Mouse (Mus musculus) stomach, postnatal 0 days (tissue): Measurements from ENCODE around the gene Crtc1. TPM values are rescaled to one million over a fixed set of nuclear protein-coding genes. Genes with fewer than 3 reads are reported as not detected.

ENCODE experiments used
- ATAC-seq: fragments of 200-750 bp; cut with Nextera tagmentation; 2 replicates; pipeline ENCODE4 v1.8.0; 2017; ENCODE audit not compliant: low FRiP score, low TSS enrichment
- DNase-seq: peaks from one replicate; pipeline ENCODE4 v3.0.0-alpha.2; 2016; ENCODE audit warnings: low spot score
- H3K27ac ChIP-seq: fragments of 300-500 bp; sonication (generic); replicated peaks from 2 replicates; pipeline ENCODE4 v1.5.1; 2014; ENCODE audit warnings: mild to moderate bottlenecking, control low read depth
- H3K27me3 ChIP-seq: fragments of 300-500 bp; sonication (generic); 2 replicates; pipeline ENCODE4 v1.6.1; 2014; ENCODE audit warnings: low read length; ENCODE audit not compliant: control insufficient read depth, insufficient read depth
- H3K36me3 ChIP-seq: fragments of 300-500 bp; sonication (generic); 2 replicates; pipeline ENCODE4 v1.6.1; 2014; ENCODE audit warnings: low read length, mixed read lengths; ENCODE audit not compliant: control insufficient read depth, insufficient read depth
- H3K4me1 ChIP-seq: fragments of 300-500 bp; sonication (generic); replicated peaks from 2 replicates; pipeline ENCODE4 v1.6.1; 2014; ENCODE audit warnings: antibody characterized with exemption; ENCODE audit not compliant: control insufficient read depth, insufficient read depth
- H3K4me2 ChIP-seq: fragments of 300-500 bp; sonication (generic); replicated peaks from 2 replicates; pipeline ENCODE4 v1.6.1; 2014; ENCODE audit warnings: low read depth, mild to moderate bottlenecking, control low read depth, moderate library complexity
- H3K4me3 ChIP-seq: fragments of 300-500 bp; sonication (generic); 2 replicates; pipeline ENCODE4 v1.5.1; 2014; ENCODE audit warnings: low read depth, low read length, control low read depth
- H3K9ac ChIP-seq: fragments of 300-500 bp; sonication (generic); 2 replicates; pipeline ENCODE4 v1.6.1; 2014; ENCODE audit warnings: mild to moderate bottlenecking, low read length, control low read depth, mixed read lengths
- H3K9me3 ChIP-seq: fragments of 300-500 bp; sonication (generic); 2 replicates; pipeline ENCODE4 v1.6.1; 2016; ENCODE audit warnings: low read length; ENCODE audit not compliant: control insufficient read depth
- CTCF ChIP-seq: IDR thresholded peaks from 2 replicates; pipeline ENCODE4 v1.5.1; 2016; ENCODE audit warnings: antibody characterized with exemption, low read depth, mild to moderate bottlenecking, moderate library complexity
- EP300 ChIP-seq: optimal IDR thresholded peaks from 2 replicates; pipeline ENCODE3; 2016; ENCODE audit warnings: antibody characterized with exemption
- WGBS: fragments of 180-500 bp; shearing (Covaris S2); extraction: QIAGEN DNeasy Blood & Tissue Kit; methylation state at CpG from one replicate; pipeline ENCODE4 v1.1.7; 2014; 5-methylcytosine and 5-hydroxymethylcytosine counted together
- polyA plus RNA-seq: library from polyadenylated mRNA; unstranded; fragments of >200 nt; fragmentation: Nextera tagmentation; extraction: Ambion mirVana; gene quantifications from 2 replicates; pipeline ENCODE4 v1.2.1, GENCODE M21; 2015

Crtc1 gene
- polyA plus RNA-seq, 1 experiment from 2014 or later = 8.0 TPM

GRCm38 (mm10) chr8:70389678-70390077, 49.7 kb downstream of the Crtc1 start:
- ATAC-seq (no peak), DNase-seq (no peak)
- H3K27ac ChIP-seq = no peak overlapping the region
- no peak for TF ChIP-seq CTCF
- no peak for TF ChIP-seq EP300
- H3K27me3 ChIP-seq = no peaks in the 10 kb centered on the region
- no peaks in the 10 kb centered on the region for H3K9me3 ChIP-seq
- no peak overlapping the region for H3K9ac ChIP-seq
- H3K36me3 ChIP-seq = peaks cover 14% of the 10 kb centered on the region
- no peaks in the 10 kb centered on the region for H3K4me1 ChIP-seq
- H3K4me2 ChIP-seq = no peak overlapping the region
- no peak overlapping the region for H3K4me3 ChIP-seq
- WGBS = 81% methylated on average over 2 of the region's 2 CpGs

- no peak for TF ChIP-seq EP300
- peak; percentile 93 for TF ChIP-seq CTCF
- no peaks in the 10 kb centered on the region for H3K4me1 ChIP-seq
- DNase-seq (peak; percentile 75), ATAC-seq (peak; percentile 64)
- H3K9ac ChIP-seq = no peak overlapping the region
- no peaks in the 10 kb centered on the region for H3K27me3 ChIP-seq
- no peaks in the 10 kb centered on the region for H3K9me3 ChIP-seq
- peaks cover 10% of the 10 kb centered on the region for H3K36me3 ChIP-seq
- 46% methylated on average over 3 of the region's 3 CpGs for WGBS
- no peak overlapping the region for H3K4me3 ChIP-seq
- no peak overlapping the region for H3K4me2 ChIP-seq
- H3K27ac ChIP-seq = no peak overlapping the region
Measured at GRCm38 (mm10) chr8:70383287-70383686, 56.1 kb downstream of the Crtc1 start.

- ATAC-seq (no peak), DNase-seq (no peak)
- H3K4me1 ChIP-seq = no peaks in the 10 kb centered on the region
- H3K9ac ChIP-seq = no peak overlapping the region
- H3K4me2 ChIP-seq = no peak overlapping the region
- H3K27ac ChIP-seq = no peak overlapping the region
- WGBS = 79% methylated on average over 12 of the region's 12 CpGs
- peaks cover 11% of the 10 kb centered on the region for H3K27me3 ChIP-seq
- TF ChIP-seq EP300 (no peak), CTCF (no peak)
- H3K36me3 ChIP-seq = no peaks in the 10 kb centered on the region
- no peak overlapping the region for H3K4me3 ChIP-seq
- no peaks in the 10 kb centered on the region for H3K9me3 ChIP-seq
Measured at GRCm38 (mm10) chr8:70380069-70380468, 59.3 kb downstream of the Crtc1 start.

GRCm38 (mm10) chr8:70377049-70377448, 62.3 kb downstream of the Crtc1 start:
- ATAC-seq (no peak), DNase-seq (no peak)
- no peak overlapping the region for H3K9ac ChIP-seq
- H3K4me1 ChIP-seq = 0 out of 2 replicates have a peak, but pooled peaks cover 4% of the 10 kb centered on the region
- no peaks in the 10 kb centered on the region for H3K36me3 ChIP-seq
- no peak overlapping the region for H3K4me3 ChIP-seq
- no peak overlapping the region for H3K27ac ChIP-seq
- WGBS = 15% methylated on average over 15 of the region's 15 CpGs
- TF ChIP-seq EP300 (no peak), CTCF (peak; percentile 34; the same call in 1 of the 2 replicates)
- no peak overlapping the region for H3K4me2 ChIP-seq
- peaks cover 23% of the 10 kb centered on the region for H3K27me3 ChIP-seq
- no peaks in the 10 kb centered on the region for H3K9me3 ChIP-seq

GRCm38 (mm10) chr8:70376275-70376741, 63.1 kb downstream of the Crtc1 start:
- no peak overlapping the region for H3K27ac ChIP-seq
- no peaks in the 10 kb centered on the region for H3K9me3 ChIP-seq
- ATAC-seq (no peak), DNase-seq (peak; percentile 51)
- peak overlapping the region; percentile 23 for H3K4me2 ChIP-seq
- H3K36me3 ChIP-seq = no peaks in the 10 kb centered on the region
- H3K4me1 ChIP-seq = 0 out of 2 replicates have a peak, but pooled peaks cover 4% of the 10 kb centered on the region
- peak overlapping the region; percentile 10; the same call in 1 of the 2 replicates for H3K4me3 ChIP-seq
- H3K9ac ChIP-seq = no peak overlapping the region
- no peak for TF ChIP-seq CTCF
- no peak for TF ChIP-seq EP300
- H3K27me3 ChIP-seq = peaks cover 23% of the 10 kb centered on the region
- 8% methylated on average over 37 of the region's 37 CpGs for WGBS

GRCm38 (mm10) chr8:70375212-70375859, 64.0 kb downstream of the Crtc1 start:
- Histone ChIP-seq H3K36me3 (no peaks in the 10 kb centered on the region), H3K27ac (no peak overlapping the region), H3K4me3 (peak overlapping the region; percentile 42), H3K9me3 (no peaks in the 10 kb centered on the region), H3K9ac (no peak overlapping the region), H3K4me2 (no peak overlapping the region), H3K27me3 (peaks cover 23% of the 10 kb centered on the region), H3K4me1 (0 out of 2 replicates have a peak, but pooled peaks cover 4% of the 10 kb centered on the region)
- no peak for DNase-seq
- 0 out of 2 replicates have a peak, but pooled peaks have one; percentile 9 for ATAC-seq
- 5% methylated on average over 35 of the region's 35 CpGs for WGBS
- TF ChIP-seq CTCF = no peak
- no peak for TF ChIP-seq EP300
